28 mouse cellular contexts compared by ENCODE assay signal in the genomic region with DNA sequence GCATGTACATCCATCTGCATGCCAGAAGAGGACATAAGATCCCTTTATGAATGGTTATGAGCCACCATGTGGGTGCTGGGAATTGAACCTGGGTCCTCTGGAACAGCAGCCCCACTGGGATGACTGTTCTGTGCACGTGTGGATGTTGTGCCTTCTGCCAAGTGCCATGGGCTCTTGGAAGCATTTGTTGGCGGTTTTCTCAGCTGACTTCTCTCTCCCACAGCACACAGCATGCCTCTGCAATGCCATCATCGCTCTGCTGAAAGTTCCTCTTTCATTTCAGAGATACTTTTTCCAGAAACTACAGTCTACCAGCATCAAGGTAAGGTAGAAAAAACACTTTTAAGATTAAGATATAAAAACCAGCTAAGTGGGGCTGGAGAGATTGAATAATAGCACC. TPM values are rescaled to one million over a fixed set of nuclear protein-coding genes. Genes with fewer than 3 reads are reported as not detected.
DNase-seq lines count a peak whose midpoint lies in the region; ATAC-seq and TF ChIP-seq lines count a peak whose summit lies in the region.
"Had no signal": no experiment of that assay in that cellular context is flagged by ENCODE, and none has a peak within 500 bp of the region (broad histone marks: within the 10 kb centered on the region; RNA-seq: fewer than 3 reads in every experiment).

No protein-coding gene starts in this region.

- 76% methylated on average over 3 of the region's 3 CpGs for WGBS in heart, adult 2 months
- WGBS in heart, embryonic 15.5 days = 65% methylated on average over 3 of the region's 3 CpGs

- H3K4me2 ChIP-seq in heart, embryonic 15.5 days = no peak overlapping the region
- H3K4me2 ChIP-seq: embryonic facial prominence, embryonic 13.5 days; forebrain, embryonic 12.5 days; forebrain, embryonic 15.5 days; hindbrain, embryonic 13.5 days; intestine, embryonic 15.5 days had no signal

- no peaks in the 10 kb centered on the region for H3K79me2 ChIP-seq in heart, adult 2 months (replicated peaks; ENCODE audit: control insufficient read depth, insufficient read depth, low read length)
- H3K79me2 ChIP-seq in MEL (ENCODE audit: control insufficient read depth, insufficient read depth, low read length, poor library complexity) = no peaks in the 10 kb centered on the region

- no peaks in the 10 kb centered on the region for H3K4me1 ChIP-seq in heart, adult 2 months (ENCODE audit: control insufficient read depth, insufficient read depth, low read length)
- peaks cover 7% of the 10 kb centered on the region; the same call in 1 of the 2 replicates for H3K4me1 ChIP-seq in heart, embryonic 15.5 days (replicated peaks)
- H3K4me1 ChIP-seq in MEL (ENCODE audit: control insufficient read depth in 1 of 2, insufficient read depth in 2 of 2, low read length in 2 of 2) = peaks cover 3 to 11% of the 10 kb centered on the region in 2 experiments; a peak in 3 of 4 replicates
- H3K4me1 ChIP-seq: embryonic facial prominence, embryonic 10.5 days; embryonic facial prominence, embryonic 13.5 days; forebrain, embryonic 12.5 days; forebrain, embryonic 15.5 days; hindbrain, embryonic 10.5 days; hindbrain, embryonic 13.5 days; intestine, embryonic 15.5 days had no signal

- TF ChIP-seq CTCF in heart, adult 2 months (IDR thresholded peaks at IDR 0.05) = no peak
- TF ChIP-seq CTCF in MEL (IDR thresholded peaks at IDR 0.05 in 2 of 3, conservative IDR thresholded peaks at IDR 0.05 in 1 of 3; ENCODE audit: control insufficient read depth in 1 of 3, insufficient read depth in 1 of 3, low read depth in 2 of 3, low read length in 3 of 3, poor library complexity in 1 of 3, severe bottlenecking in 1 of 3) = no peak

- H3K4me3 ChIP-seq in heart, adult 2 months = no peak overlapping the region
- no peak overlapping the region for H3K4me3 ChIP-seq in heart, embryonic 15.5 days
- no peak overlapping the region for H3K4me3 ChIP-seq in MEL (ENCODE audit: control insufficient read depth in 1 of 2, insufficient read depth in 1 of 2, low read depth in 2 of 2, low read length in 2 of 2)
- H3K4me3 ChIP-seq: embryonic facial prominence, embryonic 10.5 days; embryonic facial prominence, embryonic 13.5 days; erythroblast, embryonic 14.5 days; forebrain, embryonic 12.5 days; forebrain, embryonic 15.5 days; heart, embryonic 10.5 days; hindbrain, embryonic 10.5 days; hindbrain, embryonic 13.5 days; intestine, embryonic 15.5 days had no signal

- intact Hi-C loops in heart, adult 2 months (cut with DNase I) = no loop called here

- H3K9me3 ChIP-seq in heart, embryonic 15.5 days (replicated peaks) = no peaks in the 10 kb centered on the region
- H3K9me3 ChIP-seq in MEL (replicated peaks; ENCODE audit: insufficient read depth, low read length) = no peaks in the 10 kb centered on the region
- H3K9me3 ChIP-seq: embryonic facial prominence, embryonic 10.5 days; embryonic facial prominence, embryonic 13.5 days; forebrain, embryonic 12.5 days; forebrain, embryonic 15.5 days; heart, embryonic 10.5 days; hindbrain, embryonic 10.5 days; hindbrain, embryonic 13.5 days; intestine, embryonic 15.5 days had no signal

- no peaks in the 10 kb centered on the region for H3K27me3 ChIP-seq in heart, adult 2 months (ENCODE audit: control insufficient read depth, insufficient read depth, low read length)
- H3K27me3 ChIP-seq in heart, embryonic 15.5 days = no peaks in the 10 kb centered on the region
- no peaks in the 10 kb centered on the region for H3K27me3 ChIP-seq in MEL (ENCODE audit: control insufficient read depth in 1 of 2, insufficient read depth in 2 of 2, low read length in 2 of 2)
- H3K27me3 ChIP-seq: embryonic facial prominence, embryonic 13.5 days; forebrain, embryonic 12.5 days; forebrain, embryonic 15.5 days; hindbrain, embryonic 13.5 days; intestine, embryonic 15.5 days had no signal

- no peak for TF ChIP-seq POLR2A in heart, adult 2 months (IDR thresholded peaks at IDR 0.05; ENCODE audit: insufficient read depth, low read depth, low read length)
- TF ChIP-seq POLR2A in MEL (IDR thresholded peaks at IDR 0.05; ENCODE audit: control insufficient read depth in 1 of 2, insufficient read depth in 1 of 2, low read depth in 1 of 2, low read length in 2 of 2, poor library complexity in 1 of 2) = no peak

- ATAC-seq in heart, embryonic 15.5 days (replicated peaks; ENCODE audit: insufficient number of reproducible peaks, insufficient read depth, low FRiP score, low read depth) = no peak
- 0 out of 2 replicates have a peak, but pooled peaks have one; percentile 29 for ATAC-seq in megakaryocyte progenitor cell, adult 5-6 weeks (replicated peaks; ENCODE audit: poor library complexity)
- ATAC-seq: forebrain, embryonic 15.5 days; hindbrain, embryonic 16.5 days; intestine, embryonic 15.5 days had no signal

- H3K36me3 ChIP-seq in heart, adult 2 months (ENCODE audit: control insufficient read depth, insufficient read depth, low read length) = no peaks in the 10 kb centered on the region
- peaks cover 86% of the 10 kb centered on the region for H3K36me3 ChIP-seq in heart, embryonic 15.5 days
- peaks cover 18 to 37% of the 10 kb centered on the region in 2 experiments for H3K36me3 ChIP-seq in MEL (ENCODE audit: control insufficient read depth in 1 of 2, insufficient read depth in 2 of 2, low read length in 2 of 2)

- peak; percentile 39 for DNase-seq in heart, adult 11 months
- no peak for DNase-seq in heart, adult 2 months
- DNase-seq in heart, adult 8-10 months (ENCODE audit: low spot score) = no peak
- peak; percentile 57 for DNase-seq in MEL (ENCODE audit: low read depth, low spot score)
- no peak for DNase-seq in adrenal gland, adult 2 months
- DNase-seq: adrenal gland, adult 8-10 months; adrenal gland, postnatal 25 days; cerebellum, adult 11-12 months; cerebellum, adult 8-10 months; cerebellum, postnatal 10 days; cerebellum, postnatal 36 days; embryo, embryonic 11 days; gastrocnemius, postnatal 25 days; heart, postnatal 14 days; kidney, adult 11 months had no signal

- no peak for TF ChIP-seq EP300 in heart, adult 2 months (IDR thresholded peaks at IDR 0.05; ENCODE audit: insufficient read depth, low read depth, low read length)
- no peak for TF ChIP-seq EP300 in MEL (IDR thresholded peaks at IDR 0.05; ENCODE audit: low read depth in 1 of 2, low read length in 2 of 2)

- no peak overlapping the region for H3K27ac ChIP-seq in heart, adult 2 months
- H3K27ac ChIP-seq in heart, embryonic 15.5 days = peak overlapping the region; percentile 73
- peak overlapping the region; percentile 0; the same call in 1 of the 2 replicates for H3K27ac ChIP-seq in MEL (ENCODE audit: control insufficient read depth, low read depth, low read length)
- H3K27ac ChIP-seq: embryonic facial prominence, embryonic 10.5 days; embryonic facial prominence, embryonic 13.5 days; forebrain, embryonic 12.5 days; forebrain, embryonic 15.5 days; heart, embryonic 10.5 days; hindbrain, embryonic 10.5 days; hindbrain, embryonic 13.5 days; intestine, embryonic 15.5 days had no signal

- H3K9ac ChIP-seq in heart, adult 2 months (ENCODE audit: low read depth, low read length) = no peak overlapping the region
- H3K9ac ChIP-seq in heart, embryonic 15.5 days = no peak overlapping the region
- no peak overlapping the region for H3K9ac ChIP-seq in MEL (ENCODE audit: control insufficient read depth, low read depth, low read length, poor library complexity, severe bottlenecking)
- H3K9ac ChIP-seq: embryonic facial prominence, embryonic 13.5 days; forebrain, embryonic 12.5 days; forebrain, embryonic 15.5 days; hindbrain, embryonic 13.5 days; intestine, embryonic 15.5 days had no signal

- no peak for TF ChIP-seq RAD21 in MEL (IDR thresholded peaks at IDR 0.05; ENCODE audit: low read depth, low read length)

TF ChIP-seq in MEL, 35 proteins besides CTCF, POLR2A, EP300 and RAD21 (continues in another document):
- TF ChIP-seq TCF12 (IDR thresholded peaks at IDR 0.05; ENCODE audit: low read depth, low read length) (no peak), BHLHE40 (IDR thresholded peaks at IDR 0.05; ENCODE audit: borderline replicate concordance, low read depth, low read length) (peak; percentile 50; the same call in 1 of the 2 replicates), MAZ (IDR thresholded peaks at IDR 0.05; ENCODE audit: low read depth, low read length) (no peak), MAX (IDR thresholded peaks at IDR 0.05; ENCODE audit: low read length) (no peak), SMC3 (IDR thresholded peaks at IDR 0.05; ENCODE audit: low read depth, low read length) (no peak), POLR2AphosphoS5 (IDR thresholded peaks at IDR 0.05; ENCODE audit: borderline replicate concordance, low read depth, low read length) (no peak), MEF2A (IDR thresholded peaks at IDR 0.05; ENCODE audit: extremely low read depth, insufficient replicate concordance, low read depth, low read length, poor library complexity, severe bottlenecking) (no peak), TAL1 (IDR thresholded peaks at IDR 0.05; ENCODE audit: low read length) (no peak), NELFE (IDR thresholded peaks at IDR 0.05; ENCODE audit: low read depth, low read length) (no peak)

RNA-seq across cellular contexts. Expression of gene Ints7, which starts 42.2 kb away (rescaled TPM):
- total RNA-seq in heart, adult 2 months (2021) = 10 to 100 TPM in 1 of 2 experiments, 1 to 10 TPM in 1; 9.5 to 11.2 TPM
- polyA plus RNA-seq in heart, adult 2 months (2012; rRNA removed) = 16.3 and 22.3 TPM in 2 replicates
- polyA plus RNA-seq in heart, embryonic 15.5 days (2015; fragmentation: Nextera tagmentation; extraction: Ambion mirVana) = 28.5 and 38.9 TPM in 2 replicates
- 10 to 100 TPM in 3 of 4 experiments, 1 to 10 TPM in 1; 9.7 to 11.2 (median 10.8) TPM for total RNA-seq in heart, adult 8-10 months (2022)
- 44.2 and 47.2 TPM in 2 replicates for total RNA-seq in MEL (2012; rRNA removed)
- polyA plus RNA-seq in MEL (2012; ENCODE audit: insufficient read depth in 1 of 2, insufficient read length in 2 of 2, low read depth in 1 of 2, low replicate concordance in 2 of 2, missing spikeins in 1 of 2) = 10 to 100 TPM; 83.5 to 84.5 TPM
- 37.0 and 39.8 TPM in 2 replicates for total RNA-seq in megakaryocyte progenitor cell, adult 5-6 weeks (2015)
- 63.1 and 69.2 TPM in 2 replicates for total RNA-seq in megakaryocyte progenitor cell, adult 5-6 weeks (2017)
- 10 to 100 TPM; 23.2 to 26.2 TPM for total RNA-seq in adrenal gland, adult 2 months (2021)
- 15.9 and 19.6 TPM in 2 replicates for polyA plus RNA-seq in adrenal gland, adult 2 months (2012; rRNA removed)

RNA-seq across cellular contexts. Expression of gene Dtl, which starts 42.2 kb away (rescaled TPM):
- under 1 TPM; 0.16 to 0.27 TPM for total RNA-seq in heart, adult 2 months (2021)
- polyA plus RNA-seq in heart, adult 2 months (2012; rRNA removed) = 0.06 and 0.29 TPM in 2 replicates
- polyA plus RNA-seq in heart, embryonic 15.5 days (2015; fragmentation: Nextera tagmentation; extraction: Ambion mirVana) = 19.8 and 26.6 TPM in 2 replicates
- total RNA-seq in heart, adult 8-10 months (2022) = under 1 TPM; 0.06 to 0.34 (median 0.20) TPM
- 37.2 and 42.3 TPM in 2 replicates for total RNA-seq in MEL (2012; rRNA removed)
- 10 to 100 TPM; 53.5 to 64.6 TPM for polyA plus RNA-seq in MEL (2012; ENCODE audit: insufficient read depth in 1 of 2, insufficient read length in 2 of 2, low read depth in 1 of 2, low replicate concordance in 2 of 2, missing spikeins in 1 of 2)
- 90.8 and 98.8 TPM in 2 replicates for total RNA-seq in megakaryocyte progenitor cell, adult 5-6 weeks (2015)
- total RNA-seq in megakaryocyte progenitor cell, adult 5-6 weeks (2017) = 54.4 and 77.3 TPM in 2 replicates
- total RNA-seq in adrenal gland, adult 2 months (2021) = 1 to 10 TPM in 1 of 2 experiments, under 1 TPM in 1; 0.90 to 1.0 TPM
- polyA plus RNA-seq in adrenal gland, adult 2 months (2012; rRNA removed) = 0.19 and 0.34 TPM in 2 replicates
- total RNA-seq: gastrocnemius, adult 8-10 months had no signal

Comparison
In these comparisons a context has a peak if more than half of its experiments do, and no peak if none do; other contexts are left out.
1. DNase-seq: peak in heart, adult 11 months (single experiment) and MEL (single experiment); none in heart, adult 2 months (0 of 2), heart, adult 8-10 months (single experiment) and adrenal gland, adult 2 months (single experiment).
2. RNA of gene Dtl, which starts 42.2 kb away (total RNA-seq): 54.4 to 98.8 TPM in megakaryocyte progenitor cell, adult 5-6 weeks and 37.2 to 42.3 TPM in MEL; 0.90 to 1.0 TPM in adrenal gland, adult 2 months, 0.16 to 0.27 TPM in heart, adult 2 months and 0.06 to 0.34 TPM in heart, adult 8-10 months; every median in the first group is over 10 times any median in the second.